Mouse (Mus musculus) liver, embryonic 14.5 days (tissue): ENCODE results near the gene Zfp511. TPM values are rescaled to one million over a fixed set of nuclear protein-coding genes. Genes with fewer than 3 reads are reported as not detected.

Source experiments
- ATAC-seq: fragments of 200-750 bp; cut with Nextera tagmentation; 2 replicates; pipeline ENCODE4 v1.8.0; 2017; ENCODE audit warnings: moderate number of reproducible peaks, mild to moderate bottlenecking, moderate library complexity; ENCODE audit not compliant: insufficient read depth
- DNase-seq, 3 experiments: peaks; one replicate each; pipeline ENCODE4 v3.0.0-alpha.2; 2012 to 2013; ENCODE audit warnings: low read depth in 3 of 3, low spot score in 3 of 3
- H3K27ac ChIP-seq: fragments of 300-500 bp; sonication (generic); 2 replicates; pipeline ENCODE4 v1.5.1; 2014; ENCODE audit warnings: moderate library complexity, mild to moderate bottlenecking, control low read depth, inconsistent platforms
- H3K27me3 ChIP-seq: fragments of 300-500 bp; sonication (generic); 2 replicates; pipeline ENCODE4 v1.6.1; 2014; ENCODE audit warnings: mild to moderate bottlenecking, low read length, moderate library complexity; ENCODE audit not compliant: control insufficient read depth, insufficient read depth
- H3K36me3 ChIP-seq: fragments of 300-500 bp; sonication (generic); replicated peaks from 2 replicates; pipeline ENCODE4 v1.6.1; 2014; ENCODE audit warnings: low read depth; ENCODE audit not compliant: control insufficient read depth, insufficient read depth
- H3K4me1 ChIP-seq, 2 experiments: fragments of 200-500 bp in 1 of 2; fragments of 300-500 bp in 1 of 2; sonication (generic) in 1 of 2; replicated peaks; 2 replicates each; pipeline ENCODE4 v1.6.1; 2012 to 2014; ENCODE audit warnings: antibody characterized with exemption in 1 of 2, inconsistent platforms in 1 of 2, low read length in 1 of 2; ENCODE audit not compliant: control insufficient read depth in 2 of 2, insufficient read depth in 2 of 2
- H3K4me2 ChIP-seq: fragments of 300-500 bp; sonication (generic); 2 replicates; pipeline ENCODE4 v1.6.1; 2014; ENCODE audit warnings: low read depth, mild to moderate bottlenecking, control low read depth, moderate library complexity
- H3K4me3 ChIP-seq, 2 experiments: fragments of 200-500 bp in 1 of 2; fragments of 300-500 bp in 1 of 2; sonication (generic) in 1 of 2; 2 replicates each; pipeline ENCODE4 v1.5.1; 2012 to 2014; ENCODE audit warnings: low read depth in 2 of 2, low read length in 2 of 2, mild to moderate bottlenecking in 2 of 2, control low read depth in 1 of 2, inconsistent platforms in 1 of 2, moderate library complexity in 1 of 2; ENCODE audit not compliant: insufficient read depth in 1 of 2
- H3K9ac ChIP-seq: fragments of 300-500 bp; sonication (generic); replicated peaks from 2 replicates; pipeline ENCODE4 v1.6.1; 2014; ENCODE audit warnings: mild to moderate bottlenecking, control low read depth, moderate library complexity
- H3K9me3 ChIP-seq: fragments of 300-500 bp; sonication (generic); 2 replicates; pipeline ENCODE4 v1.6.1; 2016; ENCODE audit warnings: low read length, mixed read lengths; ENCODE audit not compliant: control insufficient read depth
- CTCF ChIP-seq: IDR thresholded peaks from 2 replicates; pipeline ENCODE4 v1.5.1; 2016; ENCODE audit warnings: antibody characterized with exemption, low read depth, control low read depth
- EP300 ChIP-seq: IDR thresholded peaks from 2 replicates; pipeline ENCODE4 v1.6.1; 2016; ENCODE audit warnings: antibody characterized with exemption, low read depth
- WGBS: fragments of 180-500 bp; shearing (Covaris S2); extraction: QIAGEN DNeasy Blood & Tissue Kit; methylation state at CpG from one replicate; pipeline ENCODE4 v1.1.7; 2014; ENCODE audit not compliant: insufficient replicate concordance; 5-methylcytosine and 5-hydroxymethylcytosine counted together
- polyA plus RNA-seq, 2 experiments: library from polyadenylated mRNA; depleted of rRNA in 1 of 2; stranded (reverse) in 1 of 2; unstranded in 1 of 2; fragments of >200 nt; fragmentation: Nextera tagmentation in 1 of 2; extraction: Ambion mirVana in 1 of 2; gene quantifications; 2 replicates each; pipeline versions ENCODE4 v1.2.1 to v1.2.3; 2012 to 2014

The Zfp511 gene
- polyA plus RNA-seq, 2 experiments, result 16.9 to 25.6 TPM

DNA sequence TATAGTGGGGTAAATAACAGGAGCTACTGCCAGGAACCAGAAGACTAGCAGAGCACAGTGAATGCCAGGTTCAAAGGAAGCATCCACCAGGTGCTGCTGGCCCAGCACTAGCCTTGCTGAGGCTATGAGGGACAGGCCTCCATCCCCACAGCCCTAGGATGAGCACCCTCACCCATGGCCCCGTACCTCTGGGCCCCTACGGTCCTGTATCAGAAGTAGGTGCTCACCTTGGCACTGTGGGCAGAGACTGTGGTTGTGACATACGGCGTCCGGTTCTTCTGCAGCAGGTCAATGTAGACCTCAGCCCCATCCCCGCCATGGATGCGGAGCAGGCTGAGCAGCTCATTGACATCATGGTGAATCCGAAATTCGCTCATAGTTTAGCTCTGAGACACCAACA, 2.8 kb upstream of the Zfp511 start:
- Histone ChIP-seq H3K4me1 (peaks cover 3 to 10% of the 10 kb centered on the region in 2 experiments; a peak in 3 of 4 replicates), H3K4me3 (no peak overlapping the region), H3K9me3 (no peaks in the 10 kb centered on the region), H3K4me2 (no peak overlapping the region), H3K27ac (no peak overlapping the region), H3K9ac (no peak overlapping the region), H3K27me3 (no peaks in the 10 kb centered on the region), H3K36me3 (peaks cover 51% of the 10 kb centered on the region)
- WGBS, result 94% methylated on average over 9 of the region's 9 CpGs
- DNase-seq (no peak), ATAC-seq (no peak)
- TF ChIP-seq CTCF (no peak), EP300 (no peak)

DNA sequence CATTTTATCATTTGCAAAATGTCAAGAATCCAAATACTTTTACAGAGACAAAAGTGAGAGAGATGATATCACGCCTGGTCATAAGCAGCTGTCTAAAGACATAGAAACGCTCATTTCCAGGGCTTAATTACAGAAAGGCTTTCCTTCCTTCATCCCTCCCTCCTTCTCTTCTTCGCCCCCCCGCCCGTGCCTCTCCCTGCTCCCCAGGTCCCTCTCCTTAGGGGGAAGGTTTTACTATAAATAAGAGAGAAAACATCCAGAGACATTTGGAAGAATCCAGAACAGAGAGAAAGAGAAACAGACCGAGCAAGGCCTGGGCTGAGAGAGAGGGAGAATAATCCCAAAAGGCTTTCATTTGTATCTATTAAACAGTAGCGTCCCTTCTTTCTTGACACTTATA, 735 bp upstream of the Zfp511 start:
- TF ChIP-seq CTCF, result no peak
- TF ChIP-seq EP300, result no peak

GRCm38 (mm10) chr7:140037171-140037555, 972 bp downstream of the Zfp511 start:
- H3K27me3 ChIP-seq, result no peaks in the 10 kb centered on the region
- peak overlapping the region; percentile 75 for H3K4me2 ChIP-seq
- DNase-seq, result no peak
- no peak overlapping the region for H3K9ac ChIP-seq
- peaks cover 3 to 10% of the 10 kb centered on the region in 2 experiments; a peak in 3 of 4 replicates for H3K4me1 ChIP-seq
- H3K4me3 ChIP-seq, result peak overlapping the region; percentile 84 to 90
- WGBS, result 68% methylated on average over 3 of the region's 3 CpGs
- H3K27ac ChIP-seq, result no peak overlapping the region
- TF ChIP-seq EP300, result no peak
- no peak for TF ChIP-seq CTCF
- no peaks in the 10 kb centered on the region for H3K9me3 ChIP-seq
- ATAC-seq, result no peak
- H3K36me3 ChIP-seq, result peaks cover 15% of the 10 kb centered on the region

More for the DNA sequence above, 735 bp upstream of the Zfp511 start:
- Histone ChIP-seq H3K9ac (peak overlapping the region; percentile 94), H3K27ac (peak overlapping the region; percentile 5; the same call in 1 of the 2 replicates), H3K4me2 (peak overlapping the region; percentile 75), H3K9me3 (no peaks in the 10 kb centered on the region), H3K4me3 (peak overlapping the region; percentile 84 to 90), H3K36me3 (peaks cover 30% of the 10 kb centered on the region), H3K27me3 (no peaks in the 10 kb centered on the region), H3K4me1 (peaks cover 3 to 10% of the 10 kb centered on the region in 2 experiments; a peak in 3 of 4 replicates)
- DNase-seq (no peak), ATAC-seq (no peak)
- WGBS, result 11% methylated on average over 7 of the region's 7 CpGs

DNA sequence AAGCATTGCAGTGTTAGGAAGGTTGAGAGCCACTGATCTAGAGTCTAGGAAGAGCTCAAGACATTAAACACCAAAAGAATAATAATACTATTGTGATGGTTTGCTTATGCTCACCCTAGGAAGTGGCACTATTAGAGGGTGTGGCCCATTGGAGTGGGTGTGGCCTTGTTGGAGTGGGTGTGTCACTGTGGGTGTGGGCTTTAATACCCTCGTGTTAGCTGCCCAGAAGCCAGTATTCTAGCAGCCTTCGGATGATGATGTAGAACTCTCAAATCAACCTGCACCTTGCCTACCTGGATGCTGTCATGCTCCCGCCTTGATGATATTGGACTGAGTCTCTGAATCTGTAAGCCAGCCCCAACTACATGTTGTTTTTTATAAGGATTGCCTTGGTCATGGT, 6.5 kb downstream of the Zfp511 start:
- Histone ChIP-seq H3K9me3 (no peaks in the 10 kb centered on the region), H3K4me3 (no peak overlapping the region), H3K4me1 (peaks cover 4 to 6% of the 10 kb centered on the region in 2 experiments; a peak in 3 of 4 replicates), H3K27ac (no peak overlapping the region), H3K27me3 (peaks cover 30% of the 10 kb centered on the region), H3K36me3 (no peaks in the 10 kb centered on the region; the same call in 1 of the 2 replicates), H3K9ac (no peak overlapping the region), H3K4me2 (no peak overlapping the region)
- WGBS, result 48% methylated on average over 3 of the region's 3 CpGs
- ATAC-seq (no peak), DNase-seq (no peak)
- TF ChIP-seq CTCF (no peak), EP300 (no peak)

DNA sequence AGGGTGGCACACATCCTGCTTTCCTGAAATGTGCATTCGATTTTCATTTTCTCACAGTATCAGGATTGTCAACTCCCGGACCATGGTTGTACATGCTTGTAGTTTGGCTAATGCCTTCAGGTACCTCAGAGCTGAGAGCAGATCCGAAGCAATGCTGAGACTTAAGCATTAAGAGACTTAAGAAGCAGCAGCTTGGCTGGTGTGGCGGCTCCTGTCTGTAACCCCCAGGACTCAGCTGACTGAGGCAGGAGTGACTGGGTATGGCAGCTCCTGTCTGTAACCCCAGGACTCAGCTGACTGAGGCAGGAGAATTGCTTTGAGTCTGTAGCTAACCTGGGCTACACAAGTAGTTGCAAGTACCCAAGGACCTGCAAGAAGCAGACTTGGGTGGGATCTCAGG, 9.4 kb downstream of the Zfp511 start:
- Histone ChIP-seq H3K27me3 (peaks cover 57% of the 10 kb centered on the region), H3K9me3 (no peaks in the 10 kb centered on the region), H3K4me1 (peaks cover 4 to 6% of the 10 kb centered on the region in 2 experiments; a peak in 3 of 4 replicates), H3K4me2 (no peak overlapping the region), H3K4me3 (no peak overlapping the region), H3K36me3 (no peaks in the 10 kb centered on the region), H3K27ac (no peak overlapping the region), H3K9ac (no peak overlapping the region)
- TF ChIP-seq EP300, result no peak
- TF ChIP-seq CTCF, result no peak
- no peak for ATAC-seq
- no peak for DNase-seq
- 50% methylated on average over 4 of the region's 4 CpGs for WGBS
